Mouse (Mus musculus) liver, embryonic 14.5 days (tissue): ENCODE data around the gene Rbm33.

Experiments used
- CTCF ChIP-seq: IDR thresholded peaks from 2 replicates; pipeline ENCODE4 v1.5.1; 2016; ENCODE audit warnings: antibody characterized with exemption, low read depth, control low read depth
- EP300 ChIP-seq: IDR thresholded peaks from 2 replicates; pipeline ENCODE4 v1.6.1; 2016; ENCODE audit warnings: antibody characterized with exemption, low read depth

- TF ChIP-seq CTCF (no peak), EP300 (no peak)
Observed at GRCm38 (mm10) chr5:28406662-28407061, 89.7 kb downstream of the Rbm33 start.
